Mouse (Mus musculus) midbrain, embryonic 14.5 days (tissue): ENCODE measurements around the gene Polr3c. TPM values are rescaled to one million over a fixed set of nuclear protein-coding genes. Genes with fewer than 3 reads are reported as not detected.

Source experiments
- ATAC-seq: fragments of 200-750 bp; cut with Nextera tagmentation; 2 replicates; pipeline ENCODE4 v1.8.0; 2017; ENCODE audit warnings: moderate number of reproducible peaks, moderate library complexity; ENCODE audit not compliant: low FRiP score, low TSS enrichment
- DNase-seq: peaks from one replicate; pipeline ENCODE4 v3.0.0-alpha.2; 2015
- H3K27ac ChIP-seq: fragments of 300-500 bp; sonication (generic); replicated peaks from 2 replicates; pipeline ENCODE4 v1.5.1; 2014; ENCODE audit warnings: mild to moderate bottlenecking, low read depth, low read length, moderate library complexity
- H3K27me3 ChIP-seq: fragments of 300-500 bp; sonication (generic); 2 replicates; pipeline ENCODE4 v1.6.1; 2014; ENCODE audit warnings: low read length, control low read depth, mixed read lengths; ENCODE audit not compliant: control insufficient read depth, insufficient read depth
- H3K36me3 ChIP-seq: fragments of 300-500 bp; sonication (generic); 2 replicates; pipeline ENCODE4 v1.6.1; 2014; ENCODE audit warnings: low read length, control low read depth; ENCODE audit not compliant: control insufficient read depth, insufficient read depth
- H3K4me1 ChIP-seq: fragments of 300-500 bp; sonication (generic); 2 replicates; pipeline ENCODE4 v1.6.1; 2014; ENCODE audit warnings: mild to moderate bottlenecking, antibody characterized with exemption, low read length, control low read depth; ENCODE audit not compliant: control insufficient read depth, insufficient read depth
- H3K4me2 ChIP-seq: fragments of 300-500 bp; sonication (generic); 2 replicates; pipeline ENCODE4 v1.6.1; 2014; ENCODE audit warnings: mild to moderate bottlenecking, low read length, moderate library complexity
- H3K4me3 ChIP-seq: fragments of 300-500 bp; sonication (generic); replicated peaks from 2 replicates; pipeline ENCODE4 v1.5.1; 2014; ENCODE audit warnings: low read depth, low read length
- H3K9ac ChIP-seq: fragments of 300-500 bp; sonication (generic); replicated peaks from 2 replicates; pipeline ENCODE4 v1.6.1; 2014; ENCODE audit warnings: mild to moderate bottlenecking, low read length, moderate library complexity
- H3K9me3 ChIP-seq: fragments of 300-500 bp; sonication (generic); 2 replicates; pipeline ENCODE4 v1.6.1; 2016; ENCODE audit warnings: low read length, control low read depth, mixed read lengths; ENCODE audit not compliant: control insufficient read depth
- WGBS: fragments of 180-500 bp; shearing (Covaris S2); extraction: QIAGEN DNeasy Blood & Tissue Kit; methylation state at CpG from one replicate; pipeline ENCODE4 v1.1.7; 2014; 5-methylcytosine and 5-hydroxymethylcytosine counted together
- polyA plus RNA-seq: library from polyadenylated mRNA; unstranded; fragments of >200 nt; fragmentation: Nextera tagmentation; extraction: Ambion mirVana; gene quantifications from 2 replicates; pipeline ENCODE4 v1.2.1, GENCODE M21; 2014

Gene Polr3c
- 27.9 and 28.7 TPM in 2 replicates for polyA plus RNA-seq

DNA sequence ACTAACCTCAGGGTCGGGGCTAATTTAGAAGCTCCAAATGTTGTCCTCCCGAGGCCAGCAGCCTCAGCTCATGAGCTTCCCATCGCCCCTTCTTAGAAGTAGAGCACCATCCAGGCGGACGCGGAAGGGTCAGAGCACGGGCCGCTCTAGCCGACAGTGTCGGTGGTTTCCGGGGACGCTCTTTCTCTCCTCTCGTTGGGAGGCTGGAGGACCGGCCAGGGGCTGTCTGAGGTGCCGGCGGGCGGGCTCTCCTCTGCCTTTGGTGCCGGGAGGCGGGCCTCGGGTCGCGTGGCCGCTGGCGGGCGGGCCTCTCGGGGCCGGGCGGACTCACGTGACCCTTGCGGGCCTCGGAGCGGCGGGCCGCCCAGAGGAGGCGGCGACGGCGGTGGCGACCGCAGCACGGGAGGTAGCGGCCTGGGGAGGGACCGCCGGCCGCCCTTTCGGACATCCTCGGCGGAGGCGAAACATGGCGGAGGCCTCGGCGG lies at the start of gene Polr3c, which contains the start of gene Rnf115:
Gene Polr3c, minus strand, starts transcription at position 286 of the 485 bp plus-strand sequence.
Gene Rnf115, plus strand, starts transcription at position 322 of the 485 bp plus-strand sequence.
- no peaks in the 10 kb centered on the region for H3K9me3 ChIP-seq

DNA sequence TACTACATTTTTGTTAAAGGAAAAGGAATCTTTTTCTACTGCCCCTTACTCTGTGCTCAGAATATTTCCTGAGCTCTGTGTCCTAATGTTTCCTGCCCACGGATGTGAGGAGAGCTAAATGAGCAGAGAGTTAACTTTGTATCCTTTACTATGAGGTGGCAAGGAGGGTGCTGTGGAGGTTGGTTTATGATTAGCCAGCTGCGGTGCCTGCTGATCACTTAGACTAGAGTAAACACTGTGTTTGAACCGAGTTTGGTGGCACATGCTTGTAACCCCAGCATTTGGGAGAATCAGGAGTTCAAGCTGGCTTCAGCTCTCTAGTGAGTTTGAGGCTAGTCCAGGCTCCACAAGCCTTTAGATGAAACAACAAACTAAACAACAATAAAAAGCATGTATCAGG lies 49.7 kb upstream of the Polr3c start:
- Histone ChIP-seq H3K4me2 (no peak overlapping the region), H3K9ac (no peak overlapping the region), H3K4me3 (no peak overlapping the region), H3K9me3 (no peaks in the 10 kb centered on the region), H3K27me3 (no peaks in the 10 kb centered on the region), H3K27ac (no peak overlapping the region), H3K36me3 (peaks cover 9% of the 10 kb centered on the region; the same call in 1 of the 2 replicates), H3K4me1 (no peaks in the 10 kb centered on the region)
- 93% methylated on average over 3 of the region's 3 CpGs for WGBS
- no peak for ATAC-seq
- DNase-seq, result no peak

More for the DNA sequence above, at the start of gene Polr3c, which contains the start of gene Rnf115:
- peaks cover 31% of the 10 kb centered on the region for H3K4me1 ChIP-seq
- peaks cover 15% of the 10 kb centered on the region for H3K36me3 ChIP-seq
- ATAC-seq (peak; percentile 97), DNase-seq (peak; percentile 95)
- peak within 1 kb of the TSS; percentile 84 for H3K27ac ChIP-seq
- WGBS, result 0% methylated on average over 46 of the region's 52 CpGs
- H3K27me3 ChIP-seq, result no peaks in the 10 kb centered on the region
- H3K9ac ChIP-seq, result peak within 1 kb of the TSS; percentile 86
- peak within 1 kb of the TSS; percentile 90 for H3K4me3 ChIP-seq
- H3K4me2 ChIP-seq, result peak within 1 kb of the TSS; percentile 79

DNA sequence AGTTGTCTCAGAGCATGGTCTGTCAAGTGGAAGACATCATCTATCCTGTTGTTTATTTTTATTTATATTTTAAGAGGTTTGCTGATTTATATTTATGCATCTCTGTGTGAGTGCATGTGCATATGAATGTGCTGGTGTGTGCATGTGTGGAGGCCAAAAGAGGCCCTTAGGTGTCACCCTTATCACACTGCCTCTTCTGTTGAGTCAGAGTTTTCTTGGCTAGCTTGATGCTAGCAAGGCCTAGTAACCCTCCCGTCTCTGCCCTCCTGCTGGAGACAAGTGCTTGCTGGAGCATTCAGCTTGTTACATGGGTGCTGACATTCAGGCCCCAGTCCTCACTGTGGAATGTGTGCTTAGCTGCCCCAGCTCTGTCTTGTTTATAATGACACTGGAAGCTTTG lies 45.5 kb upstream of the Polr3c start:
- no peak for ATAC-seq
- 63% methylated on average over 1 of the region's 1 CpGs for WGBS
- H3K27ac ChIP-seq, result no peak overlapping the region

DNA sequence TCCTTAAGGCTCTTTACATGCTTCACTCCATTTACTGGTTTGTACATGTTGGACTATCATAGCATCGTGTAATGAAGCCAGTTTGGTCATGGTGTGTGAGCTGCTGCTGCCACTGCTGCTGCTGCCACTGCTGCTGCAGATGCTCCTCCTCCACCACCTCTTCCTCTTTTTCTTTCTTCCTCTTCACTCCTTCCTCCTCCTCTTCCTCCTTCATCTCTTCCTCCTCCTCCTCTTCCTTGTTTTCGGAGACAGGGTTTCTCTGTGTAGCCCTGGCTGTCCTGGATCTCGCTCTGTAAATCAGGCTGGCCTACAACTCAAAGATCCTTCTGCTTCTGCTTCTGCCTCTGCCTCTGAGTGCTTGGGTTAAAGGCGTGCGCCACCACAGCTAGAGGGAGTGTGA lies 42.5 kb upstream of the Polr3c start:
- H3K4me3 ChIP-seq, result no peak overlapping the region
- H3K36me3 ChIP-seq, result 0 out of 2 replicates have a peak, but pooled peaks cover 3% of the 10 kb centered on the region
- no peak overlapping the region for H3K9ac ChIP-seq
- no peaks in the 10 kb centered on the region for H3K9me3 ChIP-seq
- whole genome bisulfite sequencing, result 90% methylated on average over 5 of the region's 5 CpGs
- H3K4me2 ChIP-seq, result no peak overlapping the region
- H3K27me3 ChIP-seq, result no peaks in the 10 kb centered on the region
- ATAC-seq (no peak), DNase-seq (no peak)
- no peak overlapping the region for H3K27ac ChIP-seq
- peaks cover 5% of the 10 kb centered on the region; the same call in 1 of the 2 replicates for H3K4me1 ChIP-seq

More for the DNA sequence above, 45.5 kb upstream of the Polr3c start:
- no peak overlapping the region for H3K4me2 ChIP-seq
- H3K4me3 ChIP-seq, result no peak overlapping the region
- no peaks in the 10 kb centered on the region for H3K9me3 ChIP-seq
- no peaks in the 10 kb centered on the region for H3K27me3 ChIP-seq
- H3K9ac ChIP-seq, result no peak overlapping the region
- H3K36me3 ChIP-seq, result peaks cover 8% of the 10 kb centered on the region; the same call in 1 of the 2 replicates
- no peaks in the 10 kb centered on the region for H3K4me1 ChIP-seq
- no peak for DNase-seq

DNA sequence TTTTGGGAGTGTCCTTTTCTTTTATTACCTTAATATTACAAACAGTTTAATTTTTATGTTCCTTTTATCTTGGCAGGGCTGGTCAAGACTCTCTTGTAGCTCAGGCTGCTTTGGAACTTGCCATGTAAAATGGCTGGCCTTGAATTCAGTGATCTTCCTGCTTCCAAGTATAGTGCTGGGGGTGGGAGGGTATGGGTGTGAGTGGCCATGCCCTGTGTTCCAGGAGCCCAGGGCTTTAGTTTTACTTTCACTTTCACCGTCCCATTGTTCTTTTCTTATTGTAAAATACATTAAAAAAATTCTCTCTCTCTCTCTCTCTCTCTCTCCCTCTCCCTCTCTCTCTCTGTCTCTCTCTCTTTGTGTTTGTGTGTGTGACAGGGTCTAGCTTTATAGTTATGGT lies 37.1 kb upstream of the Polr3c start:
- Histone ChIP-seq H3K9ac (no peak overlapping the region), H3K27me3 (no peaks in the 10 kb centered on the region), H3K36me3 (0 out of 2 replicates have a peak, but pooled peaks cover 3% of the 10 kb centered on the region), H3K9me3 (no peaks in the 10 kb centered on the region), H3K27ac (no peak overlapping the region), H3K4me1 (peaks cover 5% of the 10 kb centered on the region; the same call in 1 of the 2 replicates), H3K4me2 (no peak overlapping the region), H3K4me3 (no peak overlapping the region)
- ATAC-seq (no peak), DNase-seq (no peak)
- WGBS, result 94% methylated on average over 1 of the region's 1 CpGs

DNA sequence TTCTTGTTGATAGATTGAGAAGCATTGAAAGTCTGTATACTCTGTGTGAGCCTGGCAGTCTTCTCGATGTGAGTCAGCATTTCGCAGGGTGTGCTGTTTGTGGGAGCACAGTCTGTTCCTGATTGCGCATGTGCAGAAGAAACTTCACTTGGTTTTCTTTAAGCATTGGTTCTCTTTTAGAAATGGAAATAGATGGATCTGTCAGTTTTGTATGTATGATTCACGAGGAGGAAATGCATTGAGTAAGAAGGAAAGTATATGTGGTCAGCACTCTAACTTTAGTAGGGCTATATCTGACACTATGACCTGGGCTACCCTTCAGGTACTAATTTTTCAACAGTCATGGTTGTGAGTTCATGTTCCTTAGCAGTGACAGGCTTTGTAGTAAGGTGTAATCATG lies 32.3 kb upstream of the Polr3c start:
- H3K9ac ChIP-seq, result no peak overlapping the region
- ATAC-seq, result no peak
- no peaks in the 10 kb centered on the region for H3K9me3 ChIP-seq
- H3K27me3 ChIP-seq, result no peaks in the 10 kb centered on the region
- H3K27ac ChIP-seq, result no peak overlapping the region
- no peaks in the 10 kb centered on the region for H3K4me1 ChIP-seq
- H3K36me3 ChIP-seq, result no peaks in the 10 kb centered on the region
- WGBS, result 97% methylated on average over 4 of the region's 4 CpGs
- no peak overlapping the region for H3K4me3 ChIP-seq
- H3K4me2 ChIP-seq, result no peak overlapping the region
- DNase-seq, result no peak

DNA sequence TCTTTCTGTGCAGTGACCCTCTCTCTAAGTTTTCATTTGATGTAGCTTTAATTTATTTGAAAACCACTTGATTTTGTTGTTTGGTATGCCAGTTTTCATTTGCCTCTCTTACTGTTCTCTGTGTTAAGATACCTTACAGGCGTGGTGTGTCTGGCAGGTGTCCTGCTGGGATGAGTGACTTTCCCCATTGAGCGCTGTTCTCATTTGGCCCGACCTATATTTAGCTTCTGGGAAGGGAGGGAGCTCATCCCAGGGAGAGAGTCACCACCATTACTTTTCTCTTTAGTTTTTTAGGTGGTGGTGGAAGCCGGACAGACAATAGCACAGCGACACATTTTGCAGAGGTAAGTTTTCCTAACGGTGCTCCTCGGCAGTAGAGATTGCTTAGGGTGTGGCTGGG lies 30.3 kb upstream of the Polr3c start:
- H3K27me3 ChIP-seq, result no peaks in the 10 kb centered on the region
- no peak overlapping the region for H3K9ac ChIP-seq
- H3K4me2 ChIP-seq, result no peak overlapping the region
- ATAC-seq (no peak), DNase-seq (no peak)
- no peaks in the 10 kb centered on the region for H3K4me1 ChIP-seq
- 63% methylated on average over 7 of the region's 7 CpGs for WGBS
- no peaks in the 10 kb centered on the region for H3K36me3 ChIP-seq
- H3K4me3 ChIP-seq, result no peak overlapping the region
- no peak overlapping the region for H3K27ac ChIP-seq
- H3K9me3 ChIP-seq, result no peaks in the 10 kb centered on the region

DNA sequence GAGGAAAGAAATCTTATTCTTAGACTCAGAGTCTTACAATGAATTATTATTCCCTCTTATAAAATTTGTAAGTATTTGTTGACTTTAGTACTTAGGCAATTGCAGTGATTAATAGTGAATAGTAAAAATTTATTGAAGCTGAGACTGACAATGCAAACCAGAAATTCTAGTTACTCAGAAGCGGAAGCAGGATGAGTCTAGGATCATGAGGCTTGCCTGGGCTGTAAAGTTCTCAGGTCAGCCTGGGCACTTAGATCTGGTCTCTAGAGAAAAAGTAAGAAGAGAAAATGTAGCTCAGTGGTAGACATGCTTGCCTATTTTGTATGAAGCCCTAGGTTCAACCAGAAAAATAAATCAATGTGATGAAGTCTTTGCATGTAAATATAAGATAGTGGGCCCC lies 28.5 kb upstream of the Polr3c start:
- no peaks in the 10 kb centered on the region for H3K36me3 ChIP-seq
- ATAC-seq, result no peak
- WGBS, result 96% methylated on average over 1 of the region's 1 CpGs

DNA sequence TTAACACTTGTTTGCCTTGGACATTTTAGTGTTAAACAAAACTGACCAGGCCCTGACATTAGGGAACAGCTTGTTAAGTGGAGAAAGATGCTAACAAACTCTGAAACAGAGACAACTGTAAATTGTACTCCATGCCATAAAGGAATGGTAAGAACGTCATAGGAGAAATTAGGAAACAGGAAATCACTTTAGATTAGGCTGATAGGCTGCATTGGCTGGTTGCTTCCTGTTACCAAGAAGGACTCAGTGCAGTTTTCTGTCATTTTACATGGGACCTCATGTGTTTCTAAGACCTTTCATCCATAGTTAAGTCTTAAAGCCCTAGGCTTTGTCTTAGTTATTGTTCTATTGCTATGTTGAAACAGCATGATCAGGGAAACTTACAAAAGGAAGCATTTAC lies 19.4 kb upstream of the Polr3c start:
- Histone ChIP-seq H3K4me3 (no peak overlapping the region), H3K4me1 (no peaks in the 10 kb centered on the region), H3K9me3 (no peaks in the 10 kb centered on the region), H3K27me3 (no peaks in the 10 kb centered on the region), H3K36me3 (no peaks in the 10 kb centered on the region), H3K9ac (no peak overlapping the region), H3K4me2 (no peak overlapping the region), H3K27ac (no peak overlapping the region)
- no peak for ATAC-seq
- WGBS, result 89% methylated on average over 1 of the region's 1 CpGs
- no peak for DNase-seq

More for the DNA sequence above, 28.5 kb upstream of the Polr3c start:
- no peak overlapping the region for H3K4me2 ChIP-seq
- no peak overlapping the region for H3K4me3 ChIP-seq
- H3K4me1 ChIP-seq, result no peaks in the 10 kb centered on the region
- no peak for DNase-seq
- H3K9ac ChIP-seq, result no peak overlapping the region
- H3K27ac ChIP-seq, result no peak overlapping the region
- H3K9me3 ChIP-seq, result no peaks in the 10 kb centered on the region
- H3K27me3 ChIP-seq, result no peaks in the 10 kb centered on the region
